Mouse (Mus musculus) spleen, adult 2 months (tissue): ENCODE measurements around the gene Ajm1.

Experiments used
- CTCF ChIP-seq: fragments of 200-500 bp; IDR thresholded peaks from 2 replicates; pipeline ENCODE4 v1.5.1; 2011; ENCODE audit warnings: mild to moderate bottlenecking, inconsistent platforms; ENCODE audit not compliant: insufficient read depth, insufficient read length, insufficient replicate concordance; ENCODE audit errors: extremely low read depth
- POLR2A ChIP-seq: fragments of 200-500 bp; IDR thresholded peaks from 2 replicates; pipeline ENCODE4 v1.6.1; 2011; ENCODE audit warnings: low read depth, low read length, inconsistent platforms

DNA sequence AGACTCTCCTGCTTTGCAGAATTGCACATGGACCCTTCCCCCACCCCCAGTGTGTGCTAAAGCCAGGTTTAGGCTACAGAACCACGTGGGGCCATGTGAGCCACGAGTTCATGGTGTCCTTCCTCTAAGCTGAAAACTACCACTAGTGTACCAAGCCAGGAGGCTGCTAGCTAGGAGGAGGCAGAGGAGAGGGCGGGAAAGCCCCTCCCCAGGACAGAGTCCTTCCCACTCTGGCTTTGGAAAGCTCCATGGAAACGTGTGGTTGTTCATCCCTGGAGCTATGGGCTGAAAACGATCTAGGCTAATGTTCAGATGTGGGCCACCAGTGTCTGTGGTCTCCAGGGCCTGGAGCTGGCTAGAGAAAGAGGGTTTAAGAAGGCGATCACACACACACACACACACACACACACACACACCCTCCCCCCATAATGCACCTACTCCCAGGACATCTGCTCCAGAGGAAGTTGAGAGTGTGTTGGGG is 896 bp downstream of the Ajm1 start:
- TF ChIP-seq CTCF (no peak), POLR2A (no peak)
